Mouse (Mus musculus) heart, adult 2 months (tissue): ENCODE data around the gene Cox10. TPM values are rescaled to one million over a fixed set of nuclear protein-coding genes. Genes with fewer than 3 reads are reported as not detected.

Experiments used
- DNase-seq, 2 experiments: peaks; one replicate each; pipeline ENCODE4 v3.0.0; 2021
- H3K27ac ChIP-seq: fragments of 200-600 bp; 2 replicates; pipeline ENCODE4 v1.8.1; 2022
- H3K27me3 ChIP-seq: fragments of 200-500 bp; 2 replicates; pipeline ENCODE4 v1.6.1; 2012; ENCODE audit warnings: mild to moderate bottlenecking, low read length, inconsistent platforms, mixed read lengths; ENCODE audit not compliant: control insufficient read depth, insufficient read depth
- H3K36me3 ChIP-seq: fragments of 200-500 bp; 2 replicates; pipeline ENCODE4 v1.6.1; 2012; ENCODE audit warnings: low read length, inconsistent platforms; ENCODE audit not compliant: control insufficient read depth, insufficient read depth
- H3K4me1 ChIP-seq: fragments of 200-500 bp; 2 replicates; pipeline ENCODE4 v1.6.1; 2011; ENCODE audit warnings: low read length; ENCODE audit not compliant: control insufficient read depth, insufficient read depth
- H3K4me3 ChIP-seq: fragments of 200-600 bp; 2 replicates; pipeline ENCODE4 v1.8.1; 2022
- H3K79me2 ChIP-seq: fragments of 200-500 bp; replicated peaks from 2 replicates; pipeline ENCODE4 v1.6.1; 2012; ENCODE audit warnings: mild to moderate bottlenecking, inconsistent platforms, low read length, moderate library complexity, mixed read lengths; ENCODE audit not compliant: control insufficient read depth, insufficient read depth
- H3K9ac ChIP-seq: fragments of 200-500 bp; 2 replicates; pipeline ENCODE4 v1.6.1; 2012; ENCODE audit warnings: low read depth, mild to moderate bottlenecking, control low read depth, inconsistent platforms, low read length, mixed read lengths
- CTCF ChIP-seq: fragments of 200-600 bp; IDR thresholded peaks from 2 replicates; pipeline ENCODE4 v1.8.1; 2022; ENCODE audit warnings: antibody characterized with exemption, mild to moderate bottlenecking, moderate library complexity
- EP300 ChIP-seq: fragments of 200-500 bp; IDR thresholded peaks from 2 replicates; pipeline ENCODE4 v1.6.1; 2011; ENCODE audit warnings: low read depth, low read length, control low read depth; ENCODE audit not compliant: insufficient read depth
- POLR2A ChIP-seq: fragments of 200-500 bp; IDR thresholded peaks from 2 replicates; pipeline ENCODE4 v1.6.1; 2011; ENCODE audit warnings: mild to moderate bottlenecking, low read depth, low read length, control low read depth; ENCODE audit not compliant: insufficient read depth
- WGBS: fragments of 180-500 bp; shearing (Covaris S2); methylation state at CpG from one replicate; pipeline ENCODE4 v1.1.7; 2018; 5-methylcytosine and 5-hydroxymethylcytosine counted together
- intact Hi-C: fragments of 180-260 bp; cut with DNase I; formaldehyde crosslinking; loops from one replicate; pipeline ENCODE4 v1.15.1; 2025
- polyA plus RNA-seq: library from polyadenylated mRNA; depleted of rRNA; stranded (reverse); fragments of >200 nt; gene quantifications from 2 replicates; pipeline ENCODE4 v1.2.3, GENCODE M21; 2012
- total RNA-seq, 2 experiments: library from RNA; stranded (reverse); gene quantifications; 2 replicates each; pipeline ENCODE4 v1.2.3; 2021

Gene Cox10
- total and polyA plus RNA-seq, 3 experiments, result 52.9 to 81.0 (median 67.4) TPM

GRCm38 (mm10) chr11:64003484-64003883 lies 75.8 kb downstream of the Cox10 start:
- peaks cover 6% of the 10 kb centered on the region for H3K4me1 ChIP-seq
- H3K4me3 ChIP-seq, result no peak overlapping the region
- no peaks in the 10 kb centered on the region for H3K27me3 ChIP-seq
- 46% methylated on average over 3 of the region's 3 CpGs for WGBS
- H3K36me3 ChIP-seq, result no peaks in the 10 kb centered on the region; the same call in 1 of the 2 replicates
- intact Hi-C loops, result no loop called here
- TF ChIP-seq POLR2A (no peak), EP300 (no peak), CTCF (no peak)
- H3K79me2 ChIP-seq, result no peaks in the 10 kb centered on the region
- no peak overlapping the region for H3K27ac ChIP-seq
- no peak overlapping the region for H3K9ac ChIP-seq
- DNase-seq, result no peak

DNA sequence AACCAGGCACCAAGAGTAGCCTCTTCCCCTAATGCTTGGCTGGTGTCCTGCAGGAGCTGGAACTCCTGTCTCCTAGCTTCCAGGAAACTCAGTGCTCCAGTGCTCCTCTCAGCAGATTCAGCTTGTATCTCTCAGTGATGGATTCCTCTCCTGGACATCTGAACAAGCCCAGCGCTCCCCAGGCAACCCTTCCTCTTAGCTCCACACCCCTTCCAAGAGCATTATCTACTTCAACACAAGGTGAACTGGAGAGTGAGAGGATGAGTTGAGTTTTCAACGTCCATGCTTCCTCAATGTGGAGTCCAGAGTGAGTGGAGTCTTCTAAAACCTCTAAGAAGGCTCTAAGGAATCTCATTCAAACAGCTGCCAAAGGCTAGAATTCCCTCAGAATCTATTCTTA lies 76.6 kb downstream of the Cox10 start:
- no peaks in the 10 kb centered on the region for H3K79me2 ChIP-seq
- no peak for DNase-seq
- H3K9ac ChIP-seq, result no peak overlapping the region
- no peaks in the 10 kb centered on the region for H3K27me3 ChIP-seq
- intact Hi-C loops, result no loop called here
- H3K27ac ChIP-seq, result no peak overlapping the region
- H3K4me3 ChIP-seq, result no peak overlapping the region
- TF ChIP-seq CTCF, result no peak
- TF ChIP-seq POLR2A, result no peak
- no peak for TF ChIP-seq EP300
- H3K4me1 ChIP-seq, result peaks cover 6% of the 10 kb centered on the region
- H3K36me3 ChIP-seq, result no peaks in the 10 kb centered on the region; the same call in 1 of the 2 replicates
- WGBS, result 70% methylated on average over 2 of the region's 2 CpGs

- Histone ChIP-seq H3K4me1 (peaks cover 6% of the 10 kb centered on the region), H3K36me3 (no peaks in the 10 kb centered on the region; the same call in 1 of the 2 replicates), H3K27ac (no peak overlapping the region), H3K27me3 (no peaks in the 10 kb centered on the region), H3K79me2 (no peaks in the 10 kb centered on the region), H3K4me3 (no peak overlapping the region), H3K9ac (no peak overlapping the region)
- intact Hi-C loops, result no loop called here
- WGBS, result 78% methylated on average over 2 of the region's 2 CpGs
- no peak for DNase-seq
- TF ChIP-seq EP300 (no peak), CTCF (no peak), POLR2A (no peak)
These were observed 78.2 kb downstream of the Cox10 start for GRCm38 (mm10) chr11:64001111-64001510.

- Histone ChIP-seq H3K4me1 (peaks cover 6% of the 10 kb centered on the region), H3K79me2 (no peaks in the 10 kb centered on the region), H3K9ac (no peak overlapping the region), H3K36me3 (no peaks in the 10 kb centered on the region; the same call in 1 of the 2 replicates), H3K27me3 (no peaks in the 10 kb centered on the region), H3K27ac (no peak overlapping the region), H3K4me3 (no peak overlapping the region)
- TF ChIP-seq CTCF (no peak), EP300 (no peak), POLR2A (no peak)
- WGBS, result 45% methylated on average over 5 of the region's 5 CpGs
- intact Hi-C loops, result no loop called here
- no peak for DNase-seq
These were observed 79.0 kb downstream of the Cox10 start for GRCm38 (mm10) chr11:64000200-64000794.

GRCm38 (mm10) chr11:63999431-63999830 lies 79.8 kb downstream of the Cox10 start:
- Histone ChIP-seq H3K9ac (no peak overlapping the region), H3K27ac (no peak overlapping the region), H3K4me3 (no peak overlapping the region), H3K79me2 (no peaks in the 10 kb centered on the region), H3K36me3 (no peaks in the 10 kb centered on the region; the same call in 1 of the 2 replicates), H3K27me3 (no peaks in the 10 kb centered on the region), H3K4me1 (peaks cover 6% of the 10 kb centered on the region)
- TF ChIP-seq EP300 (no peak), CTCF (no peak), POLR2A (no peak)
- DNase-seq, result no peak
- WGBS, result 85% methylated on average over 6 of the region's 6 CpGs
- intact Hi-C loops, result no loop called here

- H3K27ac ChIP-seq, result no peak overlapping the region
- H3K27me3 ChIP-seq, result no peaks in the 10 kb centered on the region
- no peaks in the 10 kb centered on the region; the same call in 1 of the 2 replicates for H3K4me1 ChIP-seq
- TF ChIP-seq EP300 (no peak), CTCF (no peak), POLR2A (no peak)
- no peaks in the 10 kb centered on the region for H3K36me3 ChIP-seq
- DNase-seq, result no peak
- H3K79me2 ChIP-seq, result no peaks in the 10 kb centered on the region
- H3K9ac ChIP-seq, result no peak overlapping the region
- intact Hi-C loops, result no loop called here
- no peak overlapping the region for H3K4me3 ChIP-seq
- WGBS, result 79% methylated on average over 8 of the region's 8 CpGs
These were observed 87.3 kb downstream of the Cox10 start for GRCm38 (mm10) chr11:63991958-63992357.
